Mouse (Mus musculus): Measurements from ENCODE around the gene Chmp5.

GRCm38 (mm10) chr4:40976651-40977050 is 28.4 kb downstream of the Chmp5 start:
- TF ChIP-seq POLR2A (IDR thresholded peaks at IDR 0.05; ENCODE audit: borderline replicate concordance, control insufficient read depth, low read depth, low read length) (no peak), CTCF (IDR thresholded peaks at IDR 0.05; ENCODE audit: control insufficient read depth, insufficient read depth, low read length) (no peak)

Data from bone marrow, adult 2 months (tissue).